Mouse (Mus musculus): ENCODE results near the gene Tnnt2.
A peak's percentile ranks its signal among the peaks of the same experiment; 100 is the strongest.

Tnnt2 gene

DNA sequence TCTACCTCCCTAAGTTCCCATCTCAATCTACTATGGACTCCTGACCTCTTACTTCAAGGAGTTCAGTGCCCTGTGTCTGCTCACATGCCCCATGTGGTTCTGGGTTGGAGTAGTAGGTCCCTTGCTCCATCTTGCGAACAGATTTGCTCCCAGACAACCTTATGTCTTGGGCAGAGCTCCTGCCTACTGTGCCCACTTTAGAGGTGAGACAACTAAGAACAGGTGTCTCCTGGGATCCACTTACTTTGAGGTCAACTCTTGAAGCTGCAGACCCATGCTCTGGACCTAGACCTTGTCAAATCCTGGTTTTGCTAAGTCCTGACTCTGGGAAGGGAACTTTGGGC, 19.2 kb downstream of the Tnnt2 start:
- DNase-seq (ENCODE audit: low spot score) = no peak

DNA sequence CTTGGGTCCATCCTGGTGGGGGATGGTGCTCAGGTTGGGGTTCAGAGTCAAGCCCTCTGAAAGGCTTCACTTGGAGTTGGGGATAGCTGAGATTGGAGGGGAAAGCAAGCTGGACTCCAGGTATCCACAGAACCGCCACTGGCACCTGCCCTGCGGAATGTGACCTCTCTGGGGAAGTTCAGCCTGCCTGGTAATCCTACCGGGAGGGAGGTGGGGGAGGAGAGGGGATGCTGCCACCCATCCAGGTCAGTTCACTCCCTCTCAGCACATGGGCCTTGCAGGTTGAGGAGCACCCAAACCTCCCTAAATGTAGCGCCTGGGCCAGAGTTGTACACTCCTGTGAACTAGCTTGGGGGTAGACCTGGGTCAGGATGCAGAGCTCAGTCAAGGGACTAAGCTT, 19.9 kb downstream of the Tnnt2 start:
- DNase-seq (ENCODE audit: low spot score) = no peak

DNA sequence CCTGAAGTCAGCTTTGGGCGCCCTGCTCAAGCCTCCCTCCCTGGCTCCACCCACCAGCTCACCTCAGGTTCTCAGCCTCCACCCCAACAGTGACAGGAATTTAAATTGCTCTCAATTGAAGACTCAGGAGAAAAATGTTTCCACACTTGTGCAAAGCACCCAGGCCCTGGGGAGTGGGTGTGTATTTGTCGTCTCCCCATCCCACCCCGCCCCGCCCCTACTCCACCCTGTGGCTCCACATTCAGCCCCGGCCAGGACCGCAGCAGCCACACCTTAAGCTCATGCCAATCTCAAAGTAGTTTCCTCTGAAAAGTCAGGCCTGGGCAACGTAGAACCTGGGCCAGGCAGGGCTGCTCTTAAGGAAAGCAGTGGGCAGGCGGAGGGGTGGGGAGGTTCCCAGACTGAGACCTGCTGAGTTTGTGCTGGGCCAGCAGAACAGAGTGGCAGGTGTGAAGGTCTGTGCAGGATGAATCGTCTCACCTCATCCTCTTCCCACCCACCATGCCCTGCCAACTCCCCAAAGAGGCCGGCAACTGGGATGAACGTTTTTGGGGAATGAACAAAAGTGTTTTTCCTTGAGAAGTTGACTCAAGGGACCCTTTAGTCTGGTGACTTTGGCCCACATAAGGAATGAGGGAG, 21.1 kb downstream of the Tnnt2 start:
- DNase-seq (ENCODE audit: low spot score) = no peak

DNA sequence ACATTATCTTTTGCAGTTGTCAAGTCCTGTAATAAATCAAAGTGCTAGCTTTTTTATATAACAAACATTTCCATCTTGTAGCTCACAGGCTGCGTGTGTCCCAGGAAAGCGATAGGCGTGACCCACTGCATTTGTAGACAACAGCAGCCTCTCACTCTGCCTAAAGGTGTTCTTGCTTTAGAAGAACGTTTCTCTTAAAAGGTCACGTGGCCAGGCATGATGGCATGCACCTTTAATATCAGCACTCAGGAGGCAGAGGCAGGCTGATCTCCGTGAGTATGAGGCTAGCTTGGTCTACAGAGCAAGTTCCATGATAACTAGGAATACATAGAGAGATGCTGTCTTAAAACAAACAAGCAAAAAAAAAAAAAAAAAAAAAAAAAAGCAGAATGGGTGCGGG, 22.4 kb downstream of the Tnnt2 start:
- DNase-seq (ENCODE audit: low spot score) = no peak

DNA sequence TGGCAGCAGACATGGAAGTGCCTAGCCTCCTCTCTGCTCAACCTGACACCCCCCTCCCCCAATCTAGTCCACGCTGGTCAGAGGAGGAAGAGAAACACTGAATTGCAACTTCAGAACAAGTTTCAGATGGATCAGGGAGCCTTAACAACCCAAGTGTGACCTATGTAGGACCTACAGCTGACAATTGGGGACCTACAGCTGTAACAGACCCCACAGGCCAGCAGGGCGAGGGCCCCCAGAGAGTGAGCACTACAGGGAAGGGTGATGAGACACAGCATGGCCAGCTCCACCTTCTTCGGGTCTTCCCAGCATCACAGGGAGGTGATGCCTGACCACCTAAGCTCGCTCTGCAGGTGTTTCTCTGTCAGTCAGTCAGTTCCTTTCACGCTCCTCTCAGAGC, 24.9 kb downstream of the Tnnt2 start:
- DNase-seq (ENCODE audit: low spot score) = no peak

DNA sequence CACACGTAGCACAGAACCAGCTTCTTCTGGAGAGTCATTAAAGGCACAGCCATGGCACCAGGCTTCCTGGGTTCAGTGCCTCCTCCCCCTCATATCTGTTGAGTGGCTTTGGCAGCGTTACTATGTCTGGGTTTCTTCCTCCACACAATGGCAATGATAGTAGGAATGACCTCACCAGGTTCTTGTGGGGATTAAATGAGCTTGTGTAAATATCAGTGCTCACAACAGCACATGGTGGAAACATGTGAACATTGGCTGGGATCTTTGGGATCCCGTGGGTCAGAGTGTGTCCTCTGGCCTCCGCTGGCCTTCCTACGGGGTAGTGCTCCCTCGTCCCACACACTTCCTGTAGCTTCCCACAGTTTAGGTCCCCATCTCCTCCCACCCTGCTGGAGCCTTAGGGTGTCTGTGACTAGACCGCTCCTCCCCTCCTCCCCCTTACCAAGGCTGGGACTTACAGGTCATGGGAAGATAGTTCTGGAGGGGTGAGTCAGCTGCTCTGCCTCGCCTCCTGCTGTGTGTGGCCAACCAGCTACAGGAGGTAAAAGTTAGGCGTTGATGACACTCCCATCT, 25.9 kb downstream of the Tnnt2 start:
- no peak for DNase-seq (ENCODE audit: low spot score)

DNA sequence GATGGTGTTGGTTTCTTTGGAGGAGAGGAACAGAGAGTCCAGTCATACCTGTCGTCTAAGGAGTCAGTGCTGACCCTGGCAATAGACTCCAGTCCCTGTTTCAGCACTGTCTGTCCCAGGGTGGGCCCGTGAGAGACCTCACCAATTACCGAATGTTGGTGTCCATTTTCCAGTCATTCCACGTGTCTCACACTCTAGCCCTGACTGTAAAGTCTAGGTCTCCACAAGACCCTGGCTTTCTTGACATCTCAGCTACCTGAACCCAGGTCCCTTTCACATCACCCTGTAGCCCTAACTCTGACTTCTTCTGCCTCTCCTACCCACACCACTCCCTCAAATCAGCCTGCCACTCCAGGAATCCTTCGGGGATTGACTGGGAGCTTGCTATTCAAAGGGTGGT, 26.4 kb downstream of the Tnnt2 start:
- DNase-seq (ENCODE audit: low spot score) = no peak

DNA sequence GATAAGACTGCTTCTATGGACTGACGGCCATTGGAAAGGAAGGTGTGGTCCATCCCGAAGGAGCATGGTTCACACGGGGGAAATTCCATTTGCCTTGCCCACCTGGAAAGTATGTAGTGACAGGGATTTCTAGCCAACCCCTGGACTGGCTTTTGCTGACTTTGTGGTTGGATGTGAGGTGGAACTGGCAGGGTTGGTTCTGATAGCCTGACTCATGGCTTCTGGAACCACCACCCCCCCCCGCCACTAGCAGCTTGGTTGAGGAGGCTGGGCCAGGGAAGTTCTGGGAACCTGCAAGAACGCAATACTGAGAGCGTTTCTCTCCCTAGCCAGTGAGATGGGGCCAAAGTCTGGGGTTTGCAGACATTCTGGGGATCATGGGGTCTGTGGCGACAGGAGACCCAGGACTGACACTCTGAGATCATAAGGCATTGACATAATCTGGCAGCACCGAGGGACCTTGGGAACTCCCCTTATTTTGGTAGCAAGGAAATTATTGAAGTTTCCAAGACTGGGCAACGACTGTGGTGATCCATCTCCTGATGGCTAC, 27.7 kb downstream of the Tnnt2 start:
- no peak for DNase-seq (ENCODE audit: low spot score)

DNA sequence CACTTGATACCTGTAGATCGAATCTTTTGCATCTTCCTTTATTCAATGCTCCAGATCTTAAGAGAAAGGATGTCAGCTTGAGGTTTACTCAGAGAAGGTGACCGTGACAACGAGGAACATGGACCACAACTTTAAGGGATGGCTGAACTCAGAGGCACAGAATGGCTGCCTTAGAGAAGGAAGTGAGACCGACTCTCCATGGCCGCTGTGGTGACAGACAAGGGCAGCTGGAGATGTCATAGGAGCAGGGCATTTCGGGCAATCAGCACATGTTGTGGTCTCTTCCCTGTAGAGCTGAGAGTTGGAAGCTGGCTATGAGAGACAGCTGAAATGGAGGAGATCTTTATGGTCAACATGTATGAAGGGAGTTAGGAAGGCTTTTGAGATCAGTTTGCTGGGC, 28.7 kb downstream of the Tnnt2 start:
- no peak for DNase-seq (ENCODE audit: low spot score)

DNA sequence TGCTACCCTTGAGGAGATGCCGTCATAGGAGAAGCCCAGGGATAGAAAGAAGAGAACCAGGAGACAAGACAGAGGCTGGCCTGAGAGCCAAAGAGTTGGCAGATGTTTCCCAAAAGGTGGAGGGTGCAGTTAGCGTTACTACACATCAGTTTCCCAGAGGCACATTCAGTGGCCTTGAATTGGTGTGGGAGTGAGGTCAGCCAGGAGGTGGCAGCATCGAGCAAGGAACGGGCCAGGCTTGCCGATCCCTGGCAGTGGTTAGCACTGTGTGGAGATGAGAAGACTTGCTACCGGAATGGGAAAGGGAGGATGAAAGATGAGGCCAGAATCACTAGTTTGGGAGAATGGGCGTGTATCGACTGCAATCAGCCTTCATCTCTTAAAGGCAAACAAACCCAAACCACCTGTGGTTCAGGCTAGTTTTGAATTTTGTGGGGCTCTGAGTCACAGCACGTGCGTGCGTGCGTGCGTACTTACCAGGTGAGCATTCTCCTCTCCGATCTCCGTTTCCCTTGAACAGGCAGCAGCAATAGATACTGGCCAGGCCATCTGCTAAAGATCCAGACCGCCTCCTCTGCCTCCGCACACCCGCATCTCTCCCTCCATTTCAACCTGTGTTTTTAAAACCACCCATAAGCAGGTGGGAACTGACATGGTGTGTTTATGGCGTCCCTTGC, 29.5 kb downstream of the Tnnt2 start:
- DNase-seq (ENCODE audit: low spot score) = peak; percentile 96

DNA sequence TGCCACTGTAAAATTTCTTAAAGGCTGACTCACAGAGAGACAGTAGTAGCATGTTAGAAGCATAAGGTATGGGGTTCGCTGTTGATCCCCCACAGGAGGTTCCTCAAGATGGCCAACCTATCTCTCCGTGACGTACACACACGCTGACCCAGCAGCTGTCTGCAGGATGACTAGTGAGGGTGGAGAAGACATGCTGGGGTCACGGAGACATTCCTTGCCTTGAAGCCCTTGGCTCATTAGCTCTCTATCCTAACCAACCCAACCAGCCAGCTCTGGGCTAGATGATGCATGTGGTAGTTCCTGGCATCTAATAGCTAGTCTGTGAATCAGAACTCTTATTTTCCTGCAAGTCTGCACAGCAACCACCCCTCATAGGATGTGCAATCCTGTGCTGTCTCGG, 32.4 kb downstream of the Tnnt2 start:
- no peak for DNase-seq (ENCODE audit: low spot score)

DNA sequence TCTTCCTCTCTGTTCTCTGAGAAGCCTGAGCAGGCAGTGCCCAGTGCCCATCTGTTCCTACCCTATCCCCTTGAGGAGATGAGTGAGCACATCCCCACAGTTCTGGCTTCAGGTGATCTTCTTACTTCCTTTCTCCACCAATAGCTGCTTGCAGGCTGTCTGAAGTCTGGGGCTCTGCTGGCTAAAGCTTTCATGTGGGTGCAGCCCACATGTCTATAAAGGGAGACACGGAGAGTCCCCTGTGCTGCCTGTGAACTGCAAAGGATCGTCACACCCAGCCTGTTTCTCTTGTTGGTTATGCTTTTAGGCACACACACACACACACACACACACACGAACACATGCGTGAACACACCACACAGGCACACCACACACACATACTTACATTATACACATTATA, 36.8 kb downstream of the Tnnt2 start:
- DNase-seq (ENCODE audit: low spot score) = no peak

DNA sequence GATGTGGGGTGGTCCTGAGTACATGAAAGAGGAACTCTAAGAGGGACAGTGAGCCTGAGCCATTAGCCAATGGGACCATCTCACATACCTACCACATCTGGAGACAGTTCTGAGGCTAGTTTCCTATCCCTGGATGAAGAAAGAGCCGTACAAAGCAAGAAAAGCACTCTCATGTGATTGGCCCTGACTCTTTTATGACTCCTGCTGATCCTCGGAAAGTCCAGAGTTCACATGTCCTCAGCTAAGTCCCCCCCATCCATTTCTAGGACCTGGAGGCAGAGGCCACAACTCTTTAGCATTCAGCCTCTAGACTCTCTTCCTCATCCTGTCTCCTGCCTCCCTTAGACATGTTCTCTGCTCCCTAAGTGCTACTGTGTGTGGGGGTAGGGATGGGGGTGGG, 41.1 kb downstream of the Tnnt2 start:
- DNase-seq (ENCODE audit: low spot score) = no peak

DNA sequence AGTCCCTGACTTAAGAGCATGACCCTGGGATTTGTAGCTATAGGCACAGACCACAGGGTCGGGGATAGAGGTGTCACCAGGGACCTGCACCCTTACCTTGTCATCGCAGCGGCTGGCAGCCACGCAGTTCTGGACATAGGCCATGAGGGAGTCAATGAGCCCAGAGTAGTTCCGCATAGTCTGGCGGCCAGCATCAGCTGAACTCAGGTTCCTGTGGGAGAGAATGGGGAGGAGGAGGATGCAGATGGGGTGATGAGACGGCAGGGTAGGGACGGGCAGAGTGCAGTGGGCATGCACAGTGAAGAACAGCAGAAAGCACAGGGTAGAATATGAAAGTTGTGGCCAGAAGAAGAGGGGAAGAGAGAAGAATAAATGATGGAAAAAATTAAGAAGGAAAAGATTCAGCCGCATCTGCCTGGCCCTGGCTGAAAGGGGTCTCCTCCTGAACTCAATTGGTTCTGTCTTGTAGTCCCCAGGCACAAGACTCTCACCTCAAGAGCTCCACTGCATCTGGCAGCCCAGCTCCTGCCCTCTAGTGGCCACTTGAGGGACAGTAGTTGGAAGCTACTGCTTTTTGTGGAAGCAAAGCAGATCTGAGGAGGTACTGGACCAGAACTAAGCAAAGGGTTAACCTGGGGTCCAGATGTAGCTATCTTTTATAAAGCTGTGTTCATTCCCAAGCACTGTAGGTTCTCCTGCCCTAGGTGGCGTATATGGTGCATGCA, 46.4 kb downstream of the Tnnt2 start:
- peak; percentile 77 for DNase-seq (ENCODE audit: low spot score)

DNA sequence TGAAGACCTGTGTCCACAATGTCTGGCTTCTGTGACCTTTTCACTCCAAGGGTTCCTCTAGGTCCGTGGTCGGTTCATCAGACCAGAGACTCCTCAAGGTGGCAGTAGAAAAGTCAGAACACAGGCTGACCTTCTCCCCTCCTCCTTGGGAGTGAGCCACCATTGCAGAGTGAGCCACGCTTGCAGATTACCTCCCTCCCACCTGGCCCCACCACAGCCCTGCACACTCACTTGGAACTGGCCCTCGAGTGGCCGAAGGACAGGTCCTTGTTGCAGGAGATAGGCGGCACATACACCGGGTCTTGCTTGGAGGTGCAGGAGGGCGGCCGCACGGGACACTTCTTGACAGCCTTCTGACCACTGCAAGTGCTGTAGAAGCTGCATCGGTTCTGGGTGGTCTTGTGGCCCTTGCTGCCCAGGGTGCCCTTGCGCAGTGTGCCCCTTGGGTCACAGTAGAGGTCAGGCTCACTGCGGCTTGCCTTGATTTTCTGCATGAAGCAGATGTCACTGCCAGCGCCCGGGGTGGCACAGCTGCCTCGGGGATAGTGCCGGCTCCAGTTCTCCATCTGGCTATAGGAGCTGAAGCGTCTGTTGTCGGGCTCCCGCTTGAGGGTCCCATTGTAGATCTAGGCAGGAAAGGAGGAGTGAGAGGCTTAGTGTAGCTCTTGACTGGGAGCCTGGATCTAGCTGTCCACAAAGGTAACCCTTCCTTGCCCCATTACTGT, 53.5 kb downstream of the Tnnt2 start:
- DNase-seq (ENCODE audit: low spot score) = no peak

DNA sequence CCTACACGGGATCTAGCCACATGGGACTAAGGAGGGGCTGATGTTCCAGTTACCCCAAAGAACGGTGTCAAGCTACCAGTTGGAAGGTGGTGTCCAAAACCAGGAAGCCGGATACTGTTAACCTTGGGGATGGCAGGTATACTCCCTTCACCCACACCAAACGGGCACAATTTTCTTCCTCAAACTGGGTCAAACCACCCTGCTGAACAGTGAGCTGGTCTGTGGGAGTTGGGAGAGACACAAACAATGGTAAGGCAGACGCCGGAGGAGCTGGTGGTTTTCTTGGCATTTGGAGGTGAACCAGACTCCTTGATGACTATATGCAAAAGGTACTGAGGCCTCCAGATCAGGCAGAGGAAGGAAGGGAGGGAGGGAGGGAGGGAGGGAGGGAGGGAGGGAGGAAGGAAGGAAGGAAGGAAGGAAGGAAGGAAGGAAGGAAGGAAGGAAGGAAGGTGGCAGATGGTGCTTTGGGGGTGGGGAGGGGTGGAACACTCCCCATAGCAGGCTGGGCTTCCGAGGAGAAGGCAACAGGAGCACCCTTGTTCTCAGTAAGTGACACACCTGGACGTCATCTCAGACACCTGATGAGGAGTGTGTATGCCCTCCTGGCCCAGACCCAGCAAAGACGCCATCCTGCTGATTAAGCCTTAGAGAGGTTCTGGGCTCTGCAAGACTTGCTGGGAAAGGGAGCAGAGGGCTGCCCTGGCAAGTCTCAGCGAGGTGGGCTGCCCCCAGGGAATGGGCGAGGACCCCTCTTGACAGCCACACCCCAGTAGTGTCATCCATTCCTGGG, 55.5 kb downstream of the Tnnt2 start:
- DNase-seq (ENCODE audit: low spot score) = no peak

DNA sequence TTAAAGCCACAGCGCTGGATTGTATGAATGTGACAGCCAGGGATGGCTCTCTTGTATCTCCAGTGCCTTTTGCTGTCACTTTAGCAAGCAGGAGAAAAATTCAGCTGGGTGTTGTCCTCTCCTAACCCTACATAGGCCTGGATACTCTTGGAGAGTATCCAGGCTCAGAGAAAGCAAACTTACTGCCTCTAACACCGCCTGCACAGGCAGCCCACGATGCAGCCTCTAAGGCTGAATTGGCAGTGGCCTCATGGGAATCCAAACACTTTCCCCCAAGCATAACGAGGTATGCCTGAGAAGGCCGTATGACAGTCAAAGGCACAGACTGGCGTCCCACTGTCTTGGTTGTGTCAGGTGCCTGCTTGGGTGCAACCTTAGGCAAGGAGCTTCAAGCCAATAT, 56.1 kb downstream of the Tnnt2 start:
- no peak for DNase-seq (ENCODE audit: low spot score)

DNA sequence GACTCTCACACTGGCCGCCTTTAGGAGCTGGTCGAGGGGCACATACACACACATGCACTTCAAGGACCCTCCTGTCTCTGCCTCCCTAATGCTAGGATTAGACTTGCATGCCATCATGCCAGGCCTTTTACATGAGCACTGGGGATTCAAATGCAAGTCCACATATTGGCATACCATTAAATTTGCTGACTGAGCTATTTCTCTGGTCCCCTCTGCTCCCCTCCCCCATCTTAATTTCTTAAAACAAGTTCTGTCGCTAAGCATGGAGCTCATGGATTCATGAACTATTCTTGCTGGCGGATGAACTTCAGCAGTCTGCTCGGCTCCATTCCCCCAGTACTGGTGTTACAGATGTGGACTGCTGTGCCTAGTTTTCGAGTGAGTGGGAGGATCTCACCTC, 56.6 kb downstream of the Tnnt2 start:
- no peak for DNase-seq (ENCODE audit: low spot score)

DNA sequence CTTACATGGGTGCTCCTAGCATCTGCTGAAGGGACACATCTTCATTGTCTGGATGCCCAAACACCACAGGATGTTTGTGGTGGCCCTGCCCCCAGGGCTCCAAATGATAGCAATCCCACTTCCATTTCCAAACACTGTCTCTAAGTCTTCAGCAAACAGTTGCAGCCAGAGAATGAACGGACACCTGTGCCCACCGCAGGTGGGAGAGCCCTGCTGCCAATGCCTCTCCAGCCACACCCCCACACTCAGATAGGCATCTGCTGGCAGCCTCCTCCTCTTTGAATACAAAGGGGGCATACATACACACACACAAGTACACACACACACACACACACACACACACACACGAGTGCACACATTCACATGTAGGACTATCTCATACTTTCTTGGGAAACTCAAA, 57.2 kb downstream of the Tnnt2 start:
- DNase-seq (ENCODE audit: low spot score) = no peak

DNA sequence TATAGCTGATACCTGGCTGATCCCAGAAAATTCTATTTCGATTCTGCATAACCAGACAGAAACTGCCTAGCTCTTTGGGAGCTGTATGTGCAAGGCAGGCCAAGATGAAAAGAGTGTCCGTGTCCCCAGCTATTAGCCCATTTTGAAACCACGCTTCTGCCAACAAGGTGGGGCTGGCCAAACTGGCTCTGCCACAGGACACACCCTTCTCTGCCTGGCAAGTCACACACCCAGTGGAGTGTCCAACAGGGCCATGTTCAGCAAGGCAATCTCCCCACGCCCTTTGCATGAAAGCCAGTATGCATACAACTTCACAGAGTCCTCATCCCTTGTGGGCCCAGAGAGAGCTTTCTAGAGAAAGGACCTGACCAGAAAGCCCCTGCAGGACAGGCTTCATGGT, 59.2 kb downstream of the Tnnt2 start:
- DNase-seq (ENCODE audit: low spot score) = no peak

DNA sequence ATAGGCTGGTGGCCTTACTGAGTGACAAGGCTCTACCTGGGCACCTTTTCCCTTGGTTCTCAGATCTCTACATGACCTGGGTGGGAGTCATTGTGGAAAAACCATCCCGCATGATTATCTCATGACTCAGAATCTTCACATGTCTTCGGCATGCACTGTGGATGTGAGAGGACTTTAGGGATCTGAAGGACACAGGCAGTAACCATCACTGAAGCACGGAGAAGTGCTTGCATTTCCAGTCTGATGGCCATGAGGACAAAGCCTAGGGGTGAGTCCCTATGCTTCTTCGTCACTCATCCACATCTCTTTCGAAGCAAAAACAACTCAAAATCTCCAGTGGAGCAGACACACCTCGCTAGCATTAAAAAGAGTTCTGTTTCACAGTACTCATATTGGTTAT, 63.1 kb downstream of the Tnnt2 start:
- DNase-seq (ENCODE audit: low spot score) = no peak

Measured in testis, postnatal 10 days (tissue).